Mouse (Mus musculus) layer of hippocampus, adult 9-10 months (tissue): Measurements from ENCODE around the gene Sephs1.
"Not testable (repeated sequence)": the region's sequence is repeated elsewhere in the genome, so short reads cannot be mapped to it uniquely, and the experiment has no call there.

Source experiments
- DNase-seq: peaks from one replicate; pipeline ENCODE4 v3.0.0; 2022; ENCODE audit warnings: low spot score

Sephs1 gene

DNA sequence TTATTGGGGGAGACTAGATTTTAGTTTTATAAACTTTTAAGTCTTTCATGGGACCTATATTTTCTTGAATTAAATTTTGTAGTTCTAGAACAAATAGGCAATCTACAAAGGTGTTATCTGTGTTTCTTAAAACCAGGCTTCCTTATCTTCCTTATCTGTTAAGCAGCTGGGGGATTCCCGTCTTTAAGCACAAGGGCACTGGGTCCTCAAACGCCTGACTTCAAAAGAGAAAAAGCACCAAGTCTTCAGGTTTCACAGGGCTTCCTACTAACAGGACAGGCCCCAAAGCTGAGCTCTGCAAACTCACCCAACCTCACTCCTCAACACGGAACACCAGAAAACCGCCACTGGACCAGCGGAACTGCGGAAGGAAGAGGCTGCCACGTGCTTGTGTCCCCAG is 26.6 kb downstream of the Sephs1 start:
- no peak for DNase-seq

DNA sequence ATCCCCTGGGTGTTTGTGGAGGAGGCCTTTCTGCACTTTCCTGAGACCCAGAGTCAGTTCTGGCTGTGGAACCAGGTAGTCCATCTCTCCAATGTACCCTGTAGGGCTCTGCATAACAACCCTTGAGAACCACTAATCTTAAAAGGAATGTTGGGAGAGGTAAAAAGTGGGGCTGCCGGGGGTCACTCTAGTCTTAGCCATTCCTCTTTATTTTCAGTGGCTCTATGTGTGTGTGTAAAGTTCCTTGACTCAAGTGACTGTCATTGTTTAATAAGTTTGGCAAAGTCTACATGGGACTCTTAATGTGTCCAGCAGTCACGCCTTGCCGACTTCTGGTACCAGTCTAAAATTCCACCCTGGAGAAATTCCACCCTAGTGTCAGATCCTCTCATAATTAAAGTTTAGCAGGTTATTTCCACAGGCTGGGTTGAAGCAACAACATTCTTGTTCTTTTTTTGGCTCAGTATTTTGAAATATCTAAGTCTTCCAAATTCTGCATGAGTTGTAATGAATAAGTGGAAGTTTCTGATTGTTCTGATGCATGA is 27.5 kb downstream of the Sephs1 start:
- no peak for DNase-seq

DNA sequence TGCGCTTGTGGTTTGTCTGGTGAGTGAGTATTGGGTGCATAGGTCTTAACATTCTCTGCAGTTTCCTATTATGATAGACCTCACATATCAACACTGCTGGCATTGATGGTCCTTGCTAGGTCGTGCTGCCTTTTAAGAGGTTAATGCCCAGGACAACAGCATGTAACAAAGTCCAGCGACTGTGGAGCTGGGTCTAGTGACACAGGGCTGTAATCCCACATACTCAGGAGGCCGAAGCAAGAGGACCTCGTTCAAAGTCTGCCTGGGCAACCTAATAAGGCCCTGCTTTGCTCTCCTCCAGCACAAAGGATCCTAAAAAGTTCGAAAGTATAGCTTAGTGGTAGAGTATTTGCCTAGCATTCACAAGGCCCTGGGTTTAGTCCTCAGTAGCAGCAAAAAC is 28.5 kb downstream of the Sephs1 start:
- DNase-seq = no peak

DNA sequence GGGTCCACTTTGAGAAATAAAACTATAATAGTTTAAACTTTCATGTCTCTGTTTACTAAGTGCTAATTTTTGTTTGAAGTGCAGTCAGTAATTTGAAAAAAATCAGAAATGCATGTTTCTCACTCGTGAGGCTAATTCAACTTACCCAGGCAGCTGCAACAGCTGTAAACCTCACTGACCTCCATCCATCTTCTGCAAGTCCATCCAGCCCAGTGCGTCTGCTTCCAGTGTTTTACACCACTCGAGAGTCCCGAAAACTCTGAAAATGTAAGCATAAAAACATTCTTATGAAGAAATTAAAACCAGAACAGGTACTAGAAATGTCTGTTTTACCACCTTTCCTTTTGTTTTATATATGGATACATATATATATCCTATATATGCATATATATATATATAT is 29.2 kb downstream of the Sephs1 start:
- DNase-seq = no peak

DNA sequence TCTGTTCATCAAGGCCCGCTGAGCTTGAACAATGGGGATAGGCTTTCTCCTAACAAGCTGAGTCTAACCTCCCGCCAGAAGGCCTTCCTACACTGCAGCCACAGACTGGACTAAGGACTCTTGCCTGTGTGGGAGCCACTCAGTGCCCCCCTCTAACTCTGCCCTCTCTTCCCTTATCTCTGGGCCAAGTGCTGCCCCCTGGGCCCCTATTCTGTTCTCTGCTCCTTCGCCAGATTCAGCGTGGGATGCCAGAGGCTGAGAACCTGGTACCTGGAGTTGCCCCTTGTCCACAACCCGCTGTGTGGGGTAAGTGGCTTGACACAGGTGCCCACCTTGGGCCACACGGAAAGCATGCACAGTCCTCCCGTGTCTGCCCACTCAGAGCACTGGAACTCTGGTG is 32.6 kb downstream of the Sephs1 start:
- no peak for DNase-seq

DNA sequence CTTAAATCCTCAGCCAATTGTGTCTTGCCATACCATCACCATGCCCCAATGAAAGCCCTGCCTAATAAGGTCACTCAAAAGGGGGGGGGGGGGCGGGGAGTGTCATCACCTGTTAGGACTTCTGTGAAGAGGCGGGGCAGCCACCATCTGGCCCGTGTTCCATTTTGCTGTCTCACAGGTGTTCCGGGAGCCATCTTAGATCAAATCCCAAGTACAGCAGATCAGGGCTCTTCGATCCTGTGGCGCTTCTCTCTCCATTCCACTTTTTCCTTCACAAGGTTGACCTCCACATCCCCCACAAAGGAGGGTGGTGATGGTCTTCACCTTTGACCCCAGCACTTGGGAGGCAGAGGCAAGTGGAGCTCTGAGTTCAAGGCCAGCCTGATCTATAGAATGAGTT is 34.7 kb downstream of the Sephs1 start:
- DNase-seq = no peak

DNA sequence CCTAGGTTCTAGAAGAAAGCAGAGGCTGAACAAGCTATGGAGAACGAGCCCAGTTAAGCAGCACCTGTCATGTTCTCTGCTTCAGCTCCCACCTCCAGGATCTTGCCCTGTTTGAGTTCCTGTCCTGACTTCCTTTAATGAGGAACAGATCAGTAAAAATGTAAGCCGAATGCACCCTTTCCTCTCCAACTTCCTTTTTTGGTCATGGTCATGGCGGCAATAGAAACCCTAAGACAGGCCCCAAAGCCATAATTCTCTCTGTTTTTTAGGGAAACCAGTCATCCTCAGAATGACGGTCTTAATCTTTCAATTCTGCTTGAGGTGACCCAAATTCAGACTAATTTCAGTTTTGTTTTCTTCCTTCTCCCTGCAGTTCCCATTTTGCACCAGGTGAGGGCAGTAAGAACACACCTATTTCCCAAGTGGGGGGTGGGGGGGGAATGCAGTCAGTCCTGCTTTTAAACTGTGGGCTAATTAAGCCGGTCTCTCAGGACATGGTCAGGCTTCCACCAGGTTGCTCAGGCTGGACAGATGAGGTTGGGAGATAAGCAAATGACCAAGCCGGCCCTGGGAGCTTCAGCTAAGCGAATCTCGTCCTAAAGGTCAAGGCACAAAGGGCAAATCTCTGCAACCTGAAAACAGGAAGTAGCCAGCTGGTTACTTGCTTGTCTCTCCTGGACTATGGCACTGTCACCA is 36.1 kb downstream of the Sephs1 start:
- peak; percentile 65 for DNase-seq

DNA sequence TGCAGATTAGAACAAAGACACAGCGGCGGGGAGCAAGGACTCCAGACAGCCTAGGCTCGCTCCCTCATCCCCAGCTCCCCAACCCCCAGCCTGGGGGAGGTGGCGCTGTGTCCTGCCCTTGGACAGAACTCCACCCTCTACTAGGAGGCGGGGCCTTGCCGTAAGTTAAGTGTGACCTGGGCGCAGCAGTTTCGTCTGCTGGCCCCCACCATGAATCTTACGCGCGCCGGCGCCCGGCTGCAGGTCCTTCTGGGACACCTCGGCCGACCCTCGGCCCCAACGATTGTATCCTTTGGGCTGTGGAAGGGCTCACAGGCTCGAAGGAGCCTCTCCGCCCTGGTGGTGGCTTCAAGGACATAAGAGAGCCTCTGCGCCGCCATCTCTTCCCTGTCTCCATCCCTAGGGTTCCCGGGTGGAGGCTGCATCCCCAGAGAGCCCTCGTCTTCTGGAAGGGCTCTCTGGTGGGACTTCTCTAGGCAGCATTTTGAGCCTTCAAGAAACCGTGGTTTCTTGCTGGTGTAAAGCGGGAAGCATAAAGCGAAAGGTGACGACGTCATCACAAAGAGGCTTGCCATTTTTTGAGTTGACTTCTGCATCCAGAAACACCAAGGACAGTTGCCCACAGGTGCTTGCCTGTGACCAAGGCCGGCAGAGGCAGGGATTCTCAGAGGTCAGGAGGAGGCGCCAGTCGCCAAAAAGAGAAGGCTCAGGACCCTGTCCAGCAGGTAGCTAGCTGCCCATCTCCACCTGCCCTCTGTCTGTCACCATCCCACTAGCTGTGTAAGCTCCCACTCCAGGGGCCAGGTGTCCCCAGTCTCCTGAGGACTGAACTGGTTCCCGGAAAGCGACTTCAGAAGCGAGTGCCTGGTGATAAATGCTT is 37.7 kb downstream of the Sephs1 start, which contains the start of gene Phyh:
Phyh (plus strand) TSS at position 160 of the 880 bp plus-strand sequence.
- DNase-seq = peak; percentile 59

DNA sequence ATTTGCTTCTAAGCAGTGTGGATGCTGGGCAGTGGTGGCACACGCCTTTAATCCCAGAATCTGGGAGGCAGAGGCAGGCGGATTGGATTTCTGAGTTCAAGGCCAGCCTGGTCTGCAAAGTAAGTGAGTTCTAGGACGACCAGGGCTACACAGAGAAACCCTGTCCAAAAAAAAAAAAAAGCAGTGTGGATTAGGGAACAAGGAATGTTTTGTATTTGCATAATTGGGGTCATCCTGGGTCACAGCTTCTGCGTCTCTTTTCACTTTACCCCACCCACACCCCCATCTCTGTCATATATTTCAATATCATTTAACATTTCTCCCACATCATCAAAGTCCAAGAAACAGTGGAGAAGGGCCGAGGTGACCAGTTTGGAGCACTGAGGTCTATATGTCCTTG is 39.7 kb downstream of the Sephs1 start:
- no peak for DNase-seq

DNA sequence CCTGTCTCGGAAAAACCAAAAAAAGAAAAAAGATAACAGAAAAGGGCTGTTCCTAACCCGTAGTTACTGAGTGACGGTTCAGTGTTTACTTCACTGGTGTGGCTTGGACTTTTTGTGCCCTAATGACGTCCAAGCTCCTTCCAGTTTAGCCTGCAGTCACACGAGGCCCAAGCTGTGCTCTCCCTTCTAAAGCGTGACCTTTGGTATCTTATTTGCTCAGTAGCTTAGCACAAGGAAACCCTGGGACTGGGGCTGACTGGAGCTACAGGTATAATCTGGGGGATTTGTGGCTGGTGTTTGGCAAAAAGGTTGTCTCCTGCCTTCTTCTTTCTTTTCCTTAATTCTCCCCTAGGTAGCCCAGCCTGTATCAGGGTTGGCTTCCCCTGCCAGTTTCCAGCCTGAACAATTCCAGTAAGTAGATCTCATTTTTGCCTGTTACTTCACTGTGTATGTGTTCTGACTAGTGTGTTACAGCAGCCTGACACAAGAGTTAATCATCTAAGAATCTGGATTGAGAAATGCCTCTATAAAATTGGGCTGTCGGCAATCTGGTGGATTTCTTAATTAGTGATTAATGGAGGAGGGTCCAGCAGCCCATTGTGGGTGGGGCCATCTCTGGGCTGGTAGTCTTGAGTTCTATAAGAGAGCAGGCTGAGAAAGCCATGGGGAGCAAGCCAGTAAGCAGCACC is 41.3 kb downstream of the Sephs1 start:
- no peak for DNase-seq

DNA sequence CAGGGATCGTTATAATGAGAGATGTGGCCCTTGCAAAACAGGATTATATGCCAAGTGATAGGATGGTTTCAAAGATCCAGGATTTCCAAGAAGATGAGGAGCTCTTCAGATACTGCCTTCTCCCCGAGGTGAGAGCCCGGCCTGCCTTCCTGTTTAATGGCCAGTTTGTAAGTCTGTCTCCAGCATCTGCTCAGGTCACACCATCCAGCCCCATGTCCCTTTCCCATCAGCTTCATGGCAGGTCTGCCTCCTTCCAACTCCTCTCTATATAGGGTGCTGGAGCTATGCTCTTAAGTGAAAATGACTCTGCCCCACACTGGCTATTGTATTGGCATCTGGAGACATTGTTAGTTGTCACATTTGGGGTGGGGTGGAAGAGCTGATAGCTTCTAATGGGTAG is 46.0 kb downstream of the Sephs1 start:
- no peak for DNase-seq

DNA sequence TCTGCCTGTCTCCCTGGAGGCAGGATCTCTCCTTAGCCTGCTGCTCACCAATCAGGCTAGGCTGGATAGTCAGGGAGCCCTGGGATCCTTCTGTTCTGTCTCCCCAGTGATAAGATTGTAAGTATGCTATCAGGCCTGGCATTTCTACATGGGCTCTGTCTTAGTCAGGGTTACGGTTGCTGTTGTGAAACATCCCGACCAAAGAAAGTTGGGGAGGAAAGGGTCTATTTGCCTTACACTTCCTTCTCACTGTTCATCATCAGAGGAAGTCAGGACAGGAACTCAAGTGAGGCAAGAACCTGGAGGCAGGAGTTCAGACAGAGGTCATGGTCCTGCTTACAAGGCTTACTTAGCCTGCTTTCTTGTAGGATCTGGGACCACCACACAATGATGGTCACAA is 47.9 kb downstream of the Sephs1 start:
- no peak for DNase-seq

DNA sequence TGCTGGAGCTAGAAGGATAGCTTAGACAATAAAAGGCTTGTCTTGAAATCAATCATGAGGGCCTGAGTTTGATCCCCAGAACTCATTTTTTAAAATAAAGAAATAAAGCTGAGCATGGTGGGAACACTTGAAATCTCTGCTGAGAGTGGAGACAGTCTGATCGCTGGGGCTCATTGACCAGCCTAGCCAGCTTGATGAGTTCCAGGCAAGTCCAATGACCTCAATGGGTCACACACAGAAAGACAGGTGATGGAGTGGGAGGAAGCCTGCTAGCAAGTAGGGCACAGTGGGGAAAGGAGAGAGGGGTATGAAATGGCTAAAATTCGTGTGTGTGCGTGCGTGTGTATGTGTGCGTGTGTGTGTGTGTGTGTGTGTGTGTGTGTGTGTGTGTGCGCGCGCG is 53.2 kb downstream of the Sephs1 start:
- DNase-seq = no peak

DNA sequence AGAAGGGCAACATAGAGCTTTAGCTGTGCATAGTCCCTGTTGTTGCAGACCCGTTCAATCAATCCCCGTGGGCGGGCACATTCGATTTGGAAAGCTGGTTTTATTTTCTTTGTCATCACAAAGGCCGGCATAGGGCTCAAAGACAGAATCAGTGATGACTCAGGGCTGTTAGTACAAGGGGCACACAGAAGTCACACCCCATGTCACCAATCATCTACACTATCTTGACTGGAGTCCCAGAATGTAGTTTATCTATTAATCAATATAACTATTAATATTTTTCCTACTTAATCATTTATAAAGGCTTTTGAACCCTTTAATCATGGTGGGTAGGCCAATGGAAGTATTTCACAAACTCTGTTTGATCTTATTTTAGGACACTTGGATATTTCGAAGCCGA is 56.6 kb downstream of the Sephs1 start:
- no peak for DNase-seq

DNA sequence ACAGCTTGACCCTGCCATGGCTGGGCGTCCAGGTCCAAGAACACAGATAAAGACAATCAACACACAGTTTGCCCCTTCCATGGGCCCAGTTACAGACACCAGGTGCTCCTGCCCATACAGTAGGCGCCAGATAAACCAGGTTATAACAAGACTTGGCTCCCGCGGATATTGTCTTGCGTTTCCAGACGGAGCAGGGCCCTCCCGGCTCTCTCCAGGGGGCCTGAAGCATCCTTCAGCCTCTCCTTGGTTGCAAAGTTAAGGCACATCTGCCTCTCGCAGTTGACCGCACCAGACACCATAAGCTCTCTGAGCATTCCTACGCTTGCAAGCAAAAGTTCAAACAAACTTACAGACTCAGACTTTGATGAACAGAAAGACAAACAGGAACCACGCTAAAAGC is 59.5 kb downstream of the Sephs1 start:
- DNase-seq = no peak

DNA sequence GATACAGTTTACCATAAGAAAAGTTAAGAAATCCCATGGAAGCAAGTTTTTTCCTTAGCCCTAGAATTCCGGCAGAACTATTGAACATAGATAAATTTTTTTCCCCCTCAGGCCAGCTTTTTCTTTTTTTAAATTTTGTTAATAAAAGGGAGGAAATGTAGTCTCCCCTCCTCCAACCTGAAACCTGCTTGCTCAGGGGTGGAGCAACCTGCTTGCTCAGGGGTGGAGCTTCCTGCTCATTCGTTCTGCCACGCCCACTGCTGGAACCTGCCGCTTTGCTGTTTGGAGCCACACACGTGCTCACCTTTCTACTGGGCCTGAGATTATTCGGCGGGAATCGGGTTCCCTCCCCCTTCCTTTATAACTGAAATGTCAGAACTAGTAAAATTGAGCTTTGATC is 68.3 kb downstream of the Sephs1 start:
- not testable (repeated sequence) for DNase-seq

DNA sequence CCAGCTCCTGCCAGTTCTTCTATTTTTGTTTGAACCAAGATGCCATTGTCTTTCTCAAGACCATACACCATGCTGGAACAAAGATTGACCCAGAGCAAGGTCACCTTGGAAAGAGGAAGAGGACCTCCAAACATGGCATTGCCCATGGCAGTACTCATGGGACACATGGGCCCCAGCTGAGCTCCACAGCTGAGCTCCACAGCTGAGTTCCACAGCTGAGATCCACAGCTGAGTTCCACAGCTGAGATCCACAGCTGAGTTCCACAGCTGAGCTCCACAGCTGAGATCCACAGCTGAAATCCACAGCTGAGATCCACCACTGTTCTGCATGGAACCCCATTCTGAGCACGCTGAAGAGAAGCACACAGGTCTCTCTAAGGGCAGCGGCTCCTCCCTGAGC is 69.6 kb downstream of the Sephs1 start:
- DNase-seq = no peak

DNA sequence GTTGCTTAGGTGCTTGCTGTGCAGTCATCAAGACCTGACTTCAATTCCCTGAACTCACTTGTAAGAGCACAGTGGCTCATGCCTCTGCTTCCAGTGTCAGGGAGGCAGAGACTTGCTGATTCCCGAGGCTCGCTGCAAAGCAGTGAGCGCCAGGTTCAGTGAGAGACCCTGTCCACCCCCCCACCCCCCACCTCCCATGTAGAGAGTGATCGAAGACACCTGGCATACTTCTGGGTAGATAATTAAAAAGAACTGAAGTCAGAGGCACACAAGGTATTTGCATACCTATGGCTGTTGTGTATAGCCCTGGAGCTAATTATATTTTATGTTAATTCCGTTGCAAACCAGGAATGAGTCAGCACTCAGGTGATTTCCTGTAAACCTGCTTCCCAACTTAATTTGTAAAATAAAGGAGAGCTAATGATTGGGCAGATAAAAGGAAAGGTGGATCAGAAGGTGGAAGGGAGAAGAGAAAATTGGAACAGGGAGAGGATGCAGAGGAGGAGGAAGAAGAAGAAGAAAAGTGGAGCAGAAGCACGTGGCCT is 72.9 kb downstream of the Sephs1 start:
- DNase-seq = no peak

DNA sequence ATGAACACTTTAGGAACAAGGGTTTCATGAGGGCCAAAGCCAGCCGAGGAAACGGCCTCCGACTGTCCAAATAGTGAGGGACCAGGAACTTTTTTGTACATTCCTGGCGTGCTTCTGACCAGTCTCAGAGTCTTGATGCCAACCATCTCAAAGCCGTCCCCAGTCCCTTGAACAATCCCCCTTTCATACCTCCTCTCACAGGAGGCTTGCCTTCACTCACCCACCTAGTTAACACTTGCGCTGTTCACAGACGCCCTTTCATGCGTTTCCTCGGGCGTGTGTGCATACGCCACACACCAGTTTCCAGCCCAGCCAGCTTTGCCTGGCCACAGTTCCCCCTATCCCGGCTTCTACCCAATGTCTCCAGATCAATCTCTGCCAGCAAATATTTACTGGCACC is 76.7 kb downstream of the Sephs1 start:
- DNase-seq = no peak
